Mouse (Mus musculus): ENCODE data around the gene Tnfrsf19. TPM values are rescaled to one million over a fixed set of nuclear protein-coding genes. Genes with fewer than 3 reads are reported as not detected.

Gene Tnfrsf19
- polyA plus RNA-seq, 1 experiment = not detected

- WGBS = under 1% methylated on average over 40 of the region's 40 CpGs
Observed at GRCm38 (mm10) chr14:61037321-61038081, 8.8 kb downstream of the Tnfrsf19 start.

GRCm38 (mm10) chr14:61030366-61030765 lies 15.9 kb downstream of the Tnfrsf19 start:
- WGBS = 87% methylated on average over 6 of the region's 6 CpGs
- Histone ChIP-seq H3K4me1 (ENCODE audit: control insufficient read depth, insufficient read depth, low read length) (no peaks in the 10 kb centered on the region), H3K27ac (ENCODE audit: insufficient read depth, low read depth, low read length) (no peak overlapping the region), H3K4me3 (ENCODE audit: insufficient read depth, low read depth, low read length) (no peak overlapping the region)
- TF ChIP-seq POLR2A (IDR thresholded peaks at IDR 0.05; ENCODE audit: insufficient read depth, low read depth, low read length) (no peak), CTCF (IDR thresholded peaks at IDR 0.05; ENCODE audit: insufficient read depth, low read depth, low read length) (no peak)

More at GRCm38 (mm10) chr14:61037321-61038081, 8.8 kb downstream of the Tnfrsf19 start:
- Histone ChIP-seq H3K4me3 (ENCODE audit: insufficient read depth, low read depth, low read length) (peak overlapping the region; percentile 50), H3K27ac (ENCODE audit: insufficient read depth, low read depth, low read length) (no peak overlapping the region), H3K4me1 (ENCODE audit: control insufficient read depth, insufficient read depth, low read length) (peaks cover 8% of the 10 kb centered on the region)
- TF ChIP-seq CTCF (IDR thresholded peaks at IDR 0.05; ENCODE audit: insufficient read depth, low read depth, low read length) (no peak), POLR2A (IDR thresholded peaks at IDR 0.05; ENCODE audit: insufficient read depth, low read depth, low read length) (no peak)

DNA sequence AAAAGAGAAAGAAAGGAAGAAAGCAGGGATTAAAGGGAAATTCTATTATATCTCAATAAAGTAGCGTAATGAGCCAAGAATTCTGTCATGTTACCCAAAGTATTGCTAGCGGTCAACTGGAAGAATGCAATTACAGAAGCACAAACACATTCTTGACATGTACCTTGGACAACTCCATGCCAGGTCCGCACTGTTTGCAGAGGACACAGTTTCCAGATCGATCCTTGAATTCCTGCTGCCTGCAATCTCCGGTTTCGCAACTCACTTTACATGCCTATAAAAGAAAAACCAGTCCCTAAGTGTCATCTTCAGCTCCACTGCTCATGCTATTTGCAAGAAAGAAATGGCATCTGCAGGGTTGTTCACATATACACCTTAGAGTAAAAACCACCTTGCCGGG lies 22.3 kb downstream of the Tnfrsf19 start:
- WGBS = 93% methylated on average over 7 of the region's 7 CpGs
- Histone ChIP-seq H3K4me3 (ENCODE audit: insufficient read depth, low read depth, low read length) (no peak overlapping the region), H3K27ac (ENCODE audit: insufficient read depth, low read depth, low read length) (no peak overlapping the region), H3K4me1 (ENCODE audit: control insufficient read depth, insufficient read depth, low read length) (no peaks in the 10 kb centered on the region)
- no peak for TF ChIP-seq CTCF (IDR thresholded peaks at IDR 0.05; ENCODE audit: insufficient read depth, low read depth, low read length)
- TF ChIP-seq POLR2A (IDR thresholded peaks at IDR 0.05; ENCODE audit: insufficient read depth, low read depth, low read length) = no peak

DNA sequence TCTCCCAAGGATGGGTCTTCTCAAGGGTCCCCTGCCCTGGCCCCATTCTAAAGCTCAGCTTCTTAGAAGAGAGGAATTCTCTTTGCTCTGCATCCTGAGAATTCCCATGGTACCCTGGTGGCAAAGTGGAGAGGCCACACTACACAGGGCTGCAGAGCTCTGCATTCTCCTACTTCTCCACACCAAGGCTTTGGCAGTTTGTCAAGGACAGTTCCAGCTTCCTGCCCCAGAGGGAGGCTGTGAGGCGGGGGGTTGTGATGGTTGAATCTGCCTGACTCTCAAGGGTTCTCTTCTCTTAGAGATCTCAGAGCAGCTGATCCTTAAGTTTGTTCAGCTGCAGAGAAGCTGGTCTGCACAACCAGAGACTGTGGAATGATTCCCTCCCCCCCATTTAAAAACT lies 23.9 kb downstream of the Tnfrsf19 start:
- no peak for TF ChIP-seq CTCF (IDR thresholded peaks at IDR 0.05; ENCODE audit: insufficient read depth, low read depth, low read length)
- no peak overlapping the region for H3K4me3 ChIP-seq (ENCODE audit: insufficient read depth, low read depth, low read length)
- 92% methylated on average over 1 of the region's 1 CpGs for WGBS
- 0 out of 2 replicates have a peak, but pooled peaks cover under 1% of the 10 kb centered on the region for H3K4me1 ChIP-seq (ENCODE audit: control insufficient read depth, insufficient read depth, low read length)
- H3K27ac ChIP-seq (ENCODE audit: insufficient read depth, low read depth, low read length) = no peak overlapping the region

DNA sequence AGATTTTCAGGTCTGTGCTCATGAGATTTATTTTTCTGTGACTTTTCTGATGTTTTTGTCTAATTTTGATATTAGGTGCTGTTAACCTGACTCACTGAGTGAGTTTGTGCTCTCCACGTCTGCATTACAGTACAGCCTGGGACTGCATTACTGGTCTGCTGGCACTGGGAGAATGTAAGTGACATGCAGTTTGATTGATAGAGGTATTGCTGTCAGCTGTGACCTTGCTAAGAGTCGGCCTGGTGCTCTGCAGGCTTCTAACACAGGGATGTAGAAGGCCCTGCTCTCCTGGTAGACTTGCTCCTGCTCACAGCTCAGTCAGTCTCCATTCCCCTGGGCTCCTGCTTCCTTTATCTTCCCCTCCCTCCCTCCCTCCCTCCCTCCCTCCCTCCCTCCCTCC lies 25.3 kb downstream of the Tnfrsf19 start:
- TF ChIP-seq CTCF (IDR thresholded peaks at IDR 0.05; ENCODE audit: insufficient read depth, low read depth, low read length) (no peak), POLR2A (IDR thresholded peaks at IDR 0.05; ENCODE audit: insufficient read depth, low read depth, low read length) (no peak)
- WGBS = 94% methylated on average over 2 of the region's 2 CpGs
- Histone ChIP-seq H3K4me3 (ENCODE audit: insufficient read depth, low read depth, low read length) (no peak overlapping the region), H3K4me1 (ENCODE audit: control insufficient read depth, insufficient read depth, low read length) (0 out of 2 replicates have a peak, but pooled peaks cover 4% of the 10 kb centered on the region), H3K27ac (ENCODE audit: insufficient read depth, low read depth, low read length) (no peak overlapping the region)

DNA sequence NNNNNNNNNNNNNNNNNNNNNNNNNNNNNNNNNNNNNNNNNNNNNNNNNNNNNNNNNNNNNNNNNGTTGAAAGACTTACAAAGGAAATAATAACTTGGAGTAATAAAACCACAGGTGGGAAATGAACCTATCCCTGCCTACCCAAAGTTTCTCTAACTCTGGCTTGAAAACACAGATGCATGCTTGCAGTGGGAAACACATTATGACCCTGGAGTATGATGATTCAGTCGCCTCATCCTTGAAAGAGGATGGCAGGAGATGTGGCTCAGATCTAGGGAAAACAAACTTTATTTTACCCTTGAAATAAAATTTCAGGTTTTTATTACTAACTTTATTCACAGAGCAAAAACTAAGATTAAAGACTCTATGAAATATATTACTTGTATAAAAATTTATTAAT lies 26.4 kb downstream of the Tnfrsf19 start:
- no peak for TF ChIP-seq CTCF (IDR thresholded peaks at IDR 0.05; ENCODE audit: insufficient read depth, low read depth, low read length)
- TF ChIP-seq POLR2A (IDR thresholded peaks at IDR 0.05; ENCODE audit: insufficient read depth, low read depth, low read length) = no peak
- Histone ChIP-seq H3K4me3 (ENCODE audit: insufficient read depth, low read depth, low read length) (no peak overlapping the region), H3K27ac (ENCODE audit: insufficient read depth, low read depth, low read length) (no peak overlapping the region), H3K4me1 (ENCODE audit: control insufficient read depth, insufficient read depth, low read length) (0 out of 2 replicates have a peak, but pooled peaks cover 4% of the 10 kb centered on the region)
- WGBS = 100% methylated on average over 1 of the region's 1 CpGs

DNA sequence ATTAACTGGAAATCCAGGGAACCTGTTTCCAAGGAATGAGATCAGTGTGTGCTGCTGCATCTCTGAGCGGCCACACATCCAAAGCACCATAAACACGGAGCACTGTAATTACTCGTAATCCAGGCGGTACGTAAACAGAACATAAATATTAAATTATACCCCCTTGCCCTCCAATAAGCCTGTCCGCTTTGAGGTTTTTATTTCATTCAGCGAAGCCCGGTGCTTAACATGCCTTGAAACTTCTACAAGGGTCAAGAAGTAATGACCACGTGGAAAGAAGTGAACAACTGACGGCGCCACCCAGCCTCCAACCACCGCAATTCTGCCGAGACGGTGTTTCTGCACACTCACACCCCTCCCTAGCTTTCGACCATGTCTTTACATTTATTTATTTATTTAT lies 31.7 kb downstream of the Tnfrsf19 start:
- no peak for TF ChIP-seq CTCF (IDR thresholded peaks at IDR 0.05; ENCODE audit: insufficient read depth, low read depth, low read length)
- TF ChIP-seq POLR2A (IDR thresholded peaks at IDR 0.05; ENCODE audit: insufficient read depth, low read depth, low read length) = no peak
- Histone ChIP-seq H3K4me1 (ENCODE audit: control insufficient read depth, insufficient read depth, low read length) (peaks cover 12% of the 10 kb centered on the region), H3K4me3 (ENCODE audit: insufficient read depth, low read depth, low read length) (no peak overlapping the region), H3K27ac (ENCODE audit: insufficient read depth, low read depth, low read length) (no peak overlapping the region)
- 63% methylated on average over 15 of the region's 15 CpGs for WGBS

DNA sequence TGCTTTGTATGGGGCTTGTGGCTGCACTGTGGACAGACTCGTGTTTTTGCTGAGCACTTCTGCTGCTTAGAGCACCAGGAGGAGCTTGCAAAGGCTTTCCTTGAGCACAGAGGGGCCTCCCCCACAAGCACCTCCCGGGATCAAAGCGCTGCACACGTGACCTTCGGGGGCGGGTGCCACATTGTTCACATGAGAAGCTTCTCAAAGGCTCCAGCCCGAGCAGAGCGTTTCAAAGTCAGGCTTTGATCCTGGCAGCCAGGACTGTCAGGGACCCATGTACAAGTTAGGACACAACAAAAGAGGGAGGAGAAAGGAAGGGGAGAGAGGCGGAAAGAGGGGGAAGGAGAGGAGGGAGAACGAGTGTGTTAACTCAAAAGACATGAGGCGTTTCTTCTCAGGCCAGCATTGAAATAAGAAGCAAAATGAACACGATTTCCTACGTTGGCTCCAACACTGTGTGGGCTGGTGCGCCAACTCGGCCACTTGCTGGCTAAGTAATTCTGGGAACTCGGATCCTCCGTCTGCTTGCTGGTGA lies 33.8 kb downstream of the Tnfrsf19 start:
- Histone ChIP-seq H3K27ac (ENCODE audit: insufficient read depth, low read depth, low read length) (0 out of 2 replicates have a peak overlapping the region, but pooled peaks have one; percentile 28), H3K4me3 (ENCODE audit: insufficient read depth, low read depth, low read length) (0 out of 2 replicates have a peak overlapping the region, but pooled peaks have one; percentile 0), H3K4me1 (ENCODE audit: control insufficient read depth, insufficient read depth, low read length) (peaks cover 12% of the 10 kb centered on the region)
- TF ChIP-seq CTCF (IDR thresholded peaks at IDR 0.05; ENCODE audit: insufficient read depth, low read depth, low read length) (no peak), POLR2A (IDR thresholded peaks at IDR 0.05; ENCODE audit: insufficient read depth, low read depth, low read length) (no peak)
- WGBS = 5% methylated on average over 17 of the region's 17 CpGs

DNA sequence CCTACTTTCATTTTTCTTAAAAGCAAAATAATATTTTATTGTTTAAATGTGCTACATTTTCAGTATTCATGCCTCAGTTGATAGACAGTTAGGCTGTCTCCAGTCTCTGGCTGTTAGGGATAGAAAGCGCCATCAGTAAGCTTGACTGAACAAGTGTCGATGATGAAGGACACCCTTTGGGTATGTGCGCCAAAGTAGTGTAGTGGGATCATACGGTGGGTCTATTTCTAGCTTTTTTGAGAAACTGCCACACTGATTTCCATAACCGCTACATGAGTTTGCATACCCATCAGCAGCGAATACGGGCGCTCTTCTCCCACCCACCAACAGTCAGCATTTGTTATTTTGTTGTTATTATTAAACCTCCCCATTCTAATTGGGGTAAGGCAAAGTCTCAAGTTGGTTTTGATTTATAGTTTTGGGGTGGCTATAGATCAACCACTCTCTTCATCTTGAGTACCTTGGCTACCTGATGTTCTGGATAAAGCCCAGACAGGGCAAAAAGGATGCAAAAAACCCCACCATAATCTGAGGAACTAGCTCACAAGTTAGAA lies 34.6 kb downstream of the Tnfrsf19 start:
- no peak overlapping the region for H3K4me3 ChIP-seq (ENCODE audit: insufficient read depth, low read depth, low read length)
- no peak overlapping the region for H3K27ac ChIP-seq (ENCODE audit: insufficient read depth, low read depth, low read length)
- TF ChIP-seq POLR2A (IDR thresholded peaks at IDR 0.05; ENCODE audit: insufficient read depth, low read depth, low read length) (no peak), CTCF (IDR thresholded peaks at IDR 0.05; ENCODE audit: insufficient read depth, low read depth, low read length) (no peak)
- 78% methylated on average over 8 of the region's 8 CpGs for WGBS
- H3K4me1 ChIP-seq (ENCODE audit: control insufficient read depth, insufficient read depth, low read length) = peaks cover 8% of the 10 kb centered on the region
